Mouse (Mus musculus) megakaryocyte, embryonic 14.5 days (primary cell): Measurements from ENCODE around the gene Coro2a.

Experiments used
- FLI1 ChIP-seq: IDR thresholded peaks from 2 replicates; pipeline ENCODE4 v1.6.1; 2012; ENCODE audit warnings: low read length, inconsistent platforms, mixed read lengths
- GATA1 ChIP-seq: IDR thresholded peaks from 3 replicates; pipeline ENCODE4 v1.6.1; 2012; ENCODE audit warnings: mixed read lengths, low read length, inconsistent platforms, borderline replicate concordance

DNA sequence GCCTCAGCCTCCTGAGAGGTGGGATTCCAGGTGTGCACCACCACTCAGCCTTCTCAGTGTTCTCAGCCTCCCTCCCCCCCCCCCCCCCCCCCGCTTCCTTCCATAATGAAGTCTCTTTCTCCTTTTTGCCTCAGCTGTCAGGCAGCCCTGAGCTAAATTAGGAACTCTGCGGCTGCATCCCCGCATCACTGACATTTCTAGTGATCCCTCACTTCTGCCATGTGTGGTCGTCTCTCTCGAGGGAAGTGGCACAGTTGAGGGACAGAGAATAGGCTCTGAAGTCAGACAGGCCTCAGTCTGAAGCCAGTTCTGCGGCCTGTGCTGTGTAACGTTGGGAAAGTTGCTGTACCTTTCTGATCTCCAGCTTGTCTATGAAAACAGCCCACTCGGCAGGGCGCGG is 52.0 kb downstream of the Coro2a start:
- no peak for TF ChIP-seq GATA1
- TF ChIP-seq FLI1: no peak
